Mouse (Mus musculus): ENCODE measurements around the gene Tas2r105. TPM values are rescaled to one million over a fixed set of nuclear protein-coding genes. Genes with fewer than 3 reads are reported as not detected.

The Tas2r105 gene
- not detected in 2 replicates for polyA plus RNA-seq (2012; rRNA removed)

- TF ChIP-seq CTCF (IDR thresholded peaks at IDR 0.05; ENCODE audit: extremely low read depth, insufficient read depth, low read length) (no peak), POLR2A (IDR thresholded peaks at IDR 0.05; ENCODE audit: extremely low read depth, insufficient read depth, low read length) (no peak)
- Histone ChIP-seq H3K4me3 (ENCODE audit: insufficient read depth, low read length) (no peak within 1 kb of the TSS), H3K27ac (ENCODE audit: insufficient read depth, low read length) (no peak within 1 kb of the TSS), H3K4me1 (ENCODE audit: control insufficient read depth, insufficient read depth, low read length) (no peaks in the 10 kb centered on the region)
Measured at GRCm38 (mm10) chr6:131687395-131687794, at the start of gene Tas2r105. TSS of gene Tas2r105 (minus strand) at chr6:131687495.

- TF ChIP-seq CTCF (IDR thresholded peaks at IDR 0.05; ENCODE audit: extremely low read depth, insufficient read depth, low read length), result no peak
- no peak for TF ChIP-seq POLR2A (IDR thresholded peaks at IDR 0.05; ENCODE audit: extremely low read depth, insufficient read depth, low read length)
- Histone ChIP-seq H3K4me3 (ENCODE audit: insufficient read depth, low read length) (no peak overlapping the region), H3K4me1 (ENCODE audit: control insufficient read depth, insufficient read depth, low read length) (no peaks in the 10 kb centered on the region), H3K27ac (ENCODE audit: insufficient read depth, low read length) (no peak overlapping the region)
Measured at GRCm38 (mm10) chr6:131712803-131713202, 25.5 kb upstream of the Tas2r105 start.

GRCm38 (mm10) chr6:131689963-131690362 is 2.7 kb upstream of the Tas2r105 start, which contains the start of gene Tas2r114:
TSS of gene Tas2r114 (minus strand) at chr6:131690063.
- H3K4me3 ChIP-seq (ENCODE audit: insufficient read depth, low read length), result no peak within 1 kb of the TSS
- H3K27ac ChIP-seq (ENCODE audit: insufficient read depth, low read length), result no peak within 1 kb of the TSS
- H3K4me1 ChIP-seq (ENCODE audit: control insufficient read depth, insufficient read depth, low read length), result no peaks in the 10 kb centered on the region
- TF ChIP-seq POLR2A (IDR thresholded peaks at IDR 0.05; ENCODE audit: extremely low read depth, insufficient read depth, low read length) (no peak), CTCF (IDR thresholded peaks at IDR 0.05; ENCODE audit: extremely low read depth, insufficient read depth, low read length) (no peak)

GRCm38 (mm10) chr6:131685644-131686043 is 1.7 kb downstream of the Tas2r105 start, which contains the start of gene Tas2r104:
TSS of gene Tas2r104 (minus strand) at chr6:131685744.
- TF ChIP-seq POLR2A (IDR thresholded peaks at IDR 0.05; ENCODE audit: extremely low read depth, insufficient read depth, low read length) (no peak), CTCF (IDR thresholded peaks at IDR 0.05; ENCODE audit: extremely low read depth, insufficient read depth, low read length) (no peak)
- Histone ChIP-seq H3K4me3 (ENCODE audit: insufficient read depth, low read length) (no peak within 1 kb of the TSS), H3K27ac (ENCODE audit: insufficient read depth, low read length) (no peak within 1 kb of the TSS), H3K4me1 (ENCODE audit: control insufficient read depth, insufficient read depth, low read length) (no peaks in the 10 kb centered on the region)

- TF ChIP-seq CTCF (IDR thresholded peaks at IDR 0.05; ENCODE audit: extremely low read depth, insufficient read depth, low read length) (no peak), POLR2A (IDR thresholded peaks at IDR 0.05; ENCODE audit: extremely low read depth, insufficient read depth, low read length) (no peak)
- no peak within 1 kb of the TSS for H3K4me3 ChIP-seq (ENCODE audit: insufficient read depth, low read length)
Measured at GRCm38 (mm10) chr6:131678786-131679185, 8.5 kb downstream of the Tas2r105 start, which contains the start of gene Tas2r106. TSS of gene Tas2r106 (minus strand) at chr6:131678886.

GRCm38 (mm10) chr6:131660049-131660448 is 27.2 kb downstream of the Tas2r105 start, which contains the start of gene Tas2r107:
TSS of gene Tas2r107 (minus strand) at chr6:131660149.
- no peak for TF ChIP-seq POLR2A (IDR thresholded peaks at IDR 0.05; ENCODE audit: extremely low read depth, insufficient read depth, low read length)
- no peak for TF ChIP-seq CTCF (IDR thresholded peaks at IDR 0.05; ENCODE audit: extremely low read depth, insufficient read depth, low read length)
- no peak within 1 kb of the TSS for H3K4me3 ChIP-seq (ENCODE audit: insufficient read depth, low read length)
- H3K4me1 ChIP-seq (ENCODE audit: control insufficient read depth, insufficient read depth, low read length), result no peaks in the 10 kb centered on the region
- no peak within 1 kb of the TSS for H3K27ac ChIP-seq (ENCODE audit: insufficient read depth, low read length)

More at GRCm38 (mm10) chr6:131678786-131679185, 8.5 kb downstream of the Tas2r105 start, which contains the start of gene Tas2r106:
- H3K4me1 ChIP-seq (ENCODE audit: control insufficient read depth, insufficient read depth, low read length), result no peaks in the 10 kb centered on the region
- H3K27ac ChIP-seq (ENCODE audit: insufficient read depth, low read length), result no peak within 1 kb of the TSS

Other genes starting within 250 kb of the Tas2r105 start
- gene 5430401F13Rik, start 201.1 kb downstream of the Tas2r105 start, polyA plus RNA-seq (2012; rRNA removed), result not detected in 2 replicates
- not detected in 2 replicates for gene Gm6619, start 201.1 kb downstream of the Tas2r105 start, polyA plus RNA-seq (2012; rRNA removed)
- gene Tas2r130, start 56.6 kb downstream of the Tas2r105 start, polyA plus RNA-seq (2012; rRNA removed), result not detected in 2 replicates
- gene Tas2r107, start 27.3 kb downstream of the Tas2r105 start, polyA plus RNA-seq (2012; rRNA removed), result not detected in 2 replicates
- not detected in 2 replicates for gene Tas2r106, start 8.6 kb downstream of the Tas2r105 start, polyA plus RNA-seq (2012; rRNA removed)
- gene Tas2r104, start 1.8 kb downstream of the Tas2r105 start, polyA plus RNA-seq (2012; rRNA removed), result not detected in 2 replicates
- gene Tas2r114, start 2.6 kb upstream of the Tas2r105 start, polyA plus RNA-seq (2012; rRNA removed), result not detected in 2 replicates

All from cortical plate, adult 2 months (tissue).